Mouse (Mus musculus) ES-E14 (cell line): Measurements from ENCODE around the gene Rab40c. TPM values are rescaled to one million over a fixed set of nuclear protein-coding genes. Genes with fewer than 3 reads are reported as not detected.

Source experiments
- DNase-seq: peaks from one replicate; pipeline ENCODE4 v3.0.0-alpha.2; 2013; ENCODE audit warnings: low read depth, low spot score
- H3K27ac ChIP-seq: 2 replicates; pipeline ENCODE4 v1.5.1; 2012; ENCODE audit warnings: low read depth, mild to moderate bottlenecking, low read length, moderate library complexity, mixed read lengths; ENCODE audit not compliant: poor library complexity, insufficient read depth, severe bottlenecking
- H3K36me3 ChIP-seq: 2 replicates; pipeline ENCODE4 v1.6.1; 2012; ENCODE audit warnings: mild to moderate bottlenecking, low read length, moderate library complexity, mixed read lengths; ENCODE audit not compliant: control insufficient read depth, poor library complexity, insufficient read depth, severe bottlenecking
- H3K4me1 ChIP-seq, 2 experiments: fragments of 150-350 bp in 1 of 2; sonication (generic) in 1 of 2; 2 replicates each; pipeline ENCODE4 v1.6.1; 2012; ENCODE audit warnings: low read length in 2 of 2, mild to moderate bottlenecking in 1 of 2, mixed read lengths in 1 of 2; ENCODE audit not compliant: control insufficient read depth in 2 of 2, insufficient read depth in 2 of 2, poor library complexity in 1 of 2
- H3K4me3 ChIP-seq, 2 experiments: fragments of 150-350 bp in 1 of 2; sonication (generic) in 1 of 2; 2 replicates each; pipeline ENCODE4 v1.5.1; 2012; ENCODE audit warnings: low read length in 2 of 2, low read depth in 1 of 2, mild to moderate bottlenecking in 1 of 2, mixed read lengths in 1 of 2; ENCODE audit not compliant: insufficient read depth in 1 of 2, poor library complexity in 1 of 2, severe bottlenecking in 1 of 2
- H3K9ac ChIP-seq: 2 replicates; pipeline ENCODE4 v1.6.1; 2012; ENCODE audit warnings: low read depth, mild to moderate bottlenecking, low read length, mixed read lengths; ENCODE audit not compliant: poor library complexity, insufficient read depth, severe bottlenecking
- H3K9me3 ChIP-seq: fragments of 150-350 bp; sonication (generic); 2 replicates; pipeline ENCODE4 v1.6.1; 2012; ENCODE audit warnings: low read depth, mild to moderate bottlenecking, low read length; ENCODE audit not compliant: control insufficient read depth, insufficient read depth
- CHD2 ChIP-seq: IDR thresholded peaks from 2 replicates; pipeline ENCODE4 v1.6.1; 2014; ENCODE audit warnings: mild to moderate bottlenecking, low read depth, low read length, inconsistent platforms
- HCFC1 ChIP-seq: IDR thresholded peaks from 2 replicates; pipeline ENCODE4 v1.6.1; 2012; ENCODE audit warnings: low read length, inconsistent platforms, borderline replicate concordance; ENCODE audit not compliant: insufficient read depth
- MAFK ChIP-seq: IDR thresholded peaks from 2 replicates; pipeline ENCODE4 v1.6.1; 2014; ENCODE audit warnings: mild to moderate bottlenecking, low read depth, low read length, inconsistent platforms; ENCODE audit not compliant: insufficient read depth
- ZC3H11A ChIP-seq: IDR thresholded peaks from 2 replicates; pipeline ENCODE4 v1.6.1; 2012; ENCODE audit warnings: low read depth, mild to moderate bottlenecking, inconsistent platforms, low read length, borderline replicate concordance
- ZNF384 ChIP-seq: IDR thresholded peaks from 2 replicates; pipeline ENCODE4 v1.6.1; 2012; ENCODE audit warnings: low read depth, low read length, inconsistent platforms
- in situ Hi-C, 2 experiments: fragments of 600-800 bp; cut with MboI; formaldehyde crosslinking; loops; one replicate each; pipeline ENCODE4 v1.15.1; 2025; ENCODE audit warnings: low sequenced_read_pairs in 2 of 2, inconsistent platforms in 1 of 2; ENCODE audit not compliant: unreplicated experiment in 2 of 2
- total RNA-seq: library from RNA; depleted of rRNA; stranded (reverse); fragments of 300-350 nt; gene quantifications from 2 replicates; pipeline ENCODE4 v1.2.3, GENCODE M21; 2012

The Rab40c gene
- total RNA-seq, 1 experiment, result 15.7 TPM

GRCm38 (mm10) chr17:25880913-25881641, 38.5 kb downstream of the Rab40c start:
- H3K4me3 ChIP-seq, result no peak overlapping the region
- peaks cover 8 to 45% of the 10 kb centered on the region in 2 experiments; a peak in 3 of 4 replicates for H3K4me1 ChIP-seq
- DNase-seq, result peak; percentile 71
- in situ Hi-C loops, result no loop called here
- TF ChIP-seq CHD2 (no peak), MAFK (no peak), ZNF384 (no peak)
- no peaks in the 10 kb centered on the region for H3K9me3 ChIP-seq
- H3K27ac ChIP-seq, result 0 out of 2 replicates have a peak overlapping the region, but pooled peaks have one; percentile 38
- H3K9ac ChIP-seq, result no peak overlapping the region
- peaks cover 34% of the 10 kb centered on the region for H3K36me3 ChIP-seq

DNA sequence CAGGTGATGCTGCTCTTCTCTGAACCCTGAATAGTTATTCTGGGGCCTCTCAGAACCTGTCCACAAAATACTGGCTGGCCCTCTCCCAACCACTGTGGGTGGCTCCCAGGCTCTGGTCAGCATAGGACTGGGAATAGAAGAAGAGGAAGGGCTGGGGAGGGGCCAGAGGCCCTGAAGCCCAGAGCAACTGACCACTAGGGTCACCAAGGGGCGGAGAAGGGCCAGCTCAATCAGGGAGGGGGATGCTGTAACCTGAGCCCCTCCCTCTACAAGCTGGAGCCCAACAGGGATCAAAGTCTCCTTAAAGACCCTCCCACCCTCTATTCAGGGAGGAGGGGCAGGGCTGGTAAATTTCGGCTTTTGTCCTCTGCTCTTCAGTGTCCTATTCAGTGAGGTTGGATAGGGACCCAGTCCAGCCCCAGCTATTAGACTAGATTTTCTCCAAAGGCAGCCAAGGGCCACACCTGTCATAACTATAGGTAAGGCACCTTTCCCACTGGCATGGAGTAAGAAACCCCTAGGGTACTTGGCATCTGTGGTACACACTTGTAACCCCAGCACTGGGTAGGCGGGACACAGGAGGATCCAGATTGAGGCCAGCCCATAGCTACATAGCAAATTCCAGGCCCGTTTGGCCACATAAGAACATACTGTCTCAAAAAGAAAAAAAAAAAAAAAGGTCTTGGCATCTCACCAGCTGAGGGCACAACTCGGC, 39.2 kb downstream of the Rab40c start, which contains the start of gene Wfikkn1:
Gene Wfikkn1, minus strand, starts transcription at position 663 of the 715 bp plus-strand sequence.
- peaks cover 5 to 42% of the 10 kb centered on the region in 2 experiments; a peak in 3 of 4 replicates for H3K4me1 ChIP-seq
- TF ChIP-seq ZNF384 (no peak), CHD2 (no peak), HCFC1 (no peak), MAFK (no peak), ZC3H11A (no peak)
- DNase-seq, result no peak
- no peaks in the 10 kb centered on the region for H3K9me3 ChIP-seq
- H3K4me3 ChIP-seq, result no peak within 1 kb of the TSS
- peak within 1 kb of the TSS; percentile 38; the same call in 1 of the 2 replicates for H3K27ac ChIP-seq
- H3K36me3 ChIP-seq, result peaks cover 34% of the 10 kb centered on the region
- no peak within 1 kb of the TSS for H3K9ac ChIP-seq
- in situ Hi-C loops, result no loop called here

DNA sequence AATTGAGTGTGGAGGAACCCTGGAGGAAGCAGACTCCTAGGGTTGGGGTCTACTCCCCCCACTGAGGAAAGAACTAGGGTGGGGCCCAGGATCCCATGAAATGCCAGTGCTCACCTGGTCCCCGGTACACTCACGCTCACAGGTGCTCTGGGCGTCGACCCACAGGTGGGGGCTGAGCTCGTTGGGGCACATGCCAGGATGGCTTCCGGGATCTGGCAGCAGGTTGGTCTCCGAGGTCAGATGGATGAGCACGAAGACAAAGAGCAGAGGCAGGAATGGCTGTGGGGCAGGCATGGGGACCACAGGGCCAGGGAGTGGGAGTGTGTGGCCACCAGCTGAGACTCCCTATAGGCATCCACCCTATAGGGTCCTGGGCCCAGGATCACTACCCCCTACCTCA, 39.8 kb downstream of the Rab40c start:
- no peak overlapping the region for H3K4me3 ChIP-seq
- peaks cover 33% of the 10 kb centered on the region for H3K36me3 ChIP-seq
- peaks cover 5 to 38% of the 10 kb centered on the region in 2 experiments; a peak in 3 of 4 replicates for H3K4me1 ChIP-seq
- H3K9me3 ChIP-seq, result no peaks in the 10 kb centered on the region
- TF ChIP-seq ZC3H11A, result no peak
- no peak for TF ChIP-seq ZNF384
- TF ChIP-seq HCFC1, result no peak
- TF ChIP-seq CHD2, result no peak
- no peak for TF ChIP-seq MAFK
- H3K27ac ChIP-seq, result no peak overlapping the region
- H3K9ac ChIP-seq, result no peak overlapping the region
- in situ Hi-C loops, result no loop called here
- no peak for DNase-seq

- H3K27ac ChIP-seq, result no peak overlapping the region
- H3K4me1 ChIP-seq, result peaks cover 5 to 37% of the 10 kb centered on the region in 2 experiments; a peak in 3 of 4 replicates
- H3K9me3 ChIP-seq, result no peaks in the 10 kb centered on the region
- TF ChIP-seq ZNF384 (no peak), HCFC1 (0 out of 2 replicates have a peak, but pooled peaks have one; percentile 30)
- in situ Hi-C loops, result no loop called here
- no peak overlapping the region for H3K9ac ChIP-seq
- H3K36me3 ChIP-seq, result peaks cover 28% of the 10 kb centered on the region
- H3K4me3 ChIP-seq, result no peak overlapping the region
- DNase-seq, result peak; percentile 78
Observed at GRCm38 (mm10) chr17:25879261-25879660, 40.3 kb downstream of the Rab40c start.
